Mouse (Mus musculus) kidney, postnatal 0 days (tissue): Measurements from ENCODE around the gene Cdc25a. TPM values are rescaled to one million over a fixed set of nuclear protein-coding genes. Genes with fewer than 3 reads are reported as not detected.
A peak's percentile ranks its signal among the peaks of the same experiment; 100 is the strongest.

Source experiments
- ATAC-seq: fragments of 200-750 bp; cut with Nextera tagmentation; replicated peaks from 2 replicates; pipeline ENCODE4 v1.8.0; 2017; ENCODE audit warnings: low read depth, moderate number of reproducible peaks, moderate TSS enrichment, moderate library complexity; ENCODE audit not compliant: low FRiP score
- DNase-seq: peaks from one replicate; pipeline ENCODE4 v3.0.0-alpha.2; 2016; ENCODE audit warnings: low spot score
- H3K27ac ChIP-seq: fragments of 300-500 bp; sonication (generic); 2 replicates; pipeline ENCODE4 v1.5.1; 2014; ENCODE audit warnings: mild to moderate bottlenecking
- H3K27me3 ChIP-seq: fragments of 300-500 bp; sonication (generic); 2 replicates; pipeline ENCODE4 v1.6.1; 2014; ENCODE audit warnings: low read length, mixed read lengths; ENCODE audit not compliant: insufficient read depth
- H3K36me3 ChIP-seq: fragments of 300-500 bp; sonication (generic); 2 replicates; pipeline ENCODE4 v1.6.1; 2014; ENCODE audit warnings: low read length, mixed read lengths; ENCODE audit not compliant: insufficient read depth
- H3K4me1 ChIP-seq: fragments of 300-500 bp; sonication (generic); replicated peaks from 2 replicates; pipeline ENCODE4 v1.6.1; 2014; ENCODE audit warnings: antibody characterized with exemption, low read length, mixed read lengths; ENCODE audit not compliant: insufficient read depth
- H3K4me2 ChIP-seq: fragments of 300-500 bp; sonication (generic); 2 replicates; pipeline ENCODE4 v1.6.1; 2014; ENCODE audit warnings: mild to moderate bottlenecking, low read length, moderate library complexity, mixed read lengths
- H3K4me3 ChIP-seq: fragments of 300-500 bp; sonication (generic); replicated peaks from 2 replicates; pipeline ENCODE4 v1.5.1; 2014; ENCODE audit warnings: low read depth, low read length
- H3K9ac ChIP-seq: fragments of 300-500 bp; sonication (generic); 2 replicates; pipeline ENCODE4 v1.6.1; 2014; ENCODE audit warnings: low read depth, low read length
- H3K9me3 ChIP-seq: fragments of 300-500 bp; sonication (generic); replicated peaks from 2 replicates; pipeline ENCODE4 v1.6.1; 2016; ENCODE audit warnings: low read length, inconsistent platforms, mixed read lengths
- CTCF ChIP-seq: IDR thresholded peaks from 2 replicates; pipeline ENCODE4 v1.5.1; 2016; ENCODE audit warnings: antibody characterized with exemption, low read depth, mild to moderate bottlenecking, moderate library complexity
- WGBS: fragments of 180-500 bp; shearing (Covaris S2); extraction: QIAGEN DNeasy Blood & Tissue Kit; methylation state at CpG from one replicate; pipeline ENCODE4 v1.1.7; 2014; 5-methylcytosine and 5-hydroxymethylcytosine counted together
- polyA plus RNA-seq: library from polyadenylated mRNA; unstranded; fragments of >200 nt; fragmentation: Nextera tagmentation; extraction: Ambion mirVana; gene quantifications from 2 replicates; pipeline ENCODE4 v1.2.1, GENCODE M21; 2015

Gene Cdc25a
- 15.6 and 15.7 TPM in 2 replicates for polyA plus RNA-seq

DNA sequence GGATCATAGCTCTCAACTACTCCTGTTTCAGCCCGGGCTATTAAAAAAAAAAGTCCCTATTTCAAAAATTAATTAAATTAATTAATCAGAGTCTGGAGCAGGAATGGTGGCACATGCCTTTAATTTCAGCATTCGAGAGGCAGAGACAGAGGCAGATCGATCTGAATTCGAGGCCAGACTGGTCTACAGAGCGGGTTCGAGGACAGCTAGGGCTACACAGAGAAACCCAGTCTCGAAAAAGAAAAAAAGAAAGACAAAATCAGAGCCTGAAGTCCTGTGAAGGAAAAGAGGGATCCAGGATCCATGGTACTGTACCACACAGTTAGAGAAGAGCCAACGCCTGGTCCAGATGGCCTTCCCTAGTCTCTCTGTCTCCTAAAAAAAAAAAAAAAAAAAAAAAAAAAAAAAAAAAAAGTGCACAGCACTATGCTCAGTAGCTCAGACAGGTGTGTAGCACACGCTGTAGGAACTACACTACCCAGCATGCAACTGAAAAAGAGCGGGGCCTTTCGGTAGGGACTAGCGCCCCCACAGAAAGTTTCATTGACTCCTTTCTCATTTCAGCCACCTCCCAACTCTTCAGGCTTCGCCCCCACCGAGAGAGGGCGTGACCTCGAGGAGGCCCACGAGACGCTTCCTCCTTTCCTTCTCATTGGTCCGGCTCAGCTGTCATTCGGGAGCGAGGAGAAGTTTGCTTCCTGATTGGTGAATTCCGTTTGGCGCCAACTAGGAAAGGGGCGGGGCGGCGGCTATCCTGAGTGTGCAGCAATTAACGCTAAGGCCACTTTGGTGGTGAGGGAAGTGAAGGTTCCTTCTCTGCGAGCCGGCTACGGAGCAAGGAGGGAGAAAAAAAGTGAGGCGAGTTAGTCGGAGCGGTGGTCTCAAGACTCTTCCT lies at the start of gene Cdc25a:
Gene Cdc25a (plus strand): TSS at position 783 of the 895 bp plus-strand sequence.
- H3K36me3 ChIP-seq: peaks cover 15% of the 10 kb centered on the region
- peak within 1 kb of the TSS; percentile 85 for H3K4me2 ChIP-seq
- ATAC-seq (peak; percentile 93), DNase-seq (peak; percentile 100)
- peak; percentile 73 for TF ChIP-seq CTCF
- peak within 1 kb of the TSS; percentile 89 for H3K9ac ChIP-seq
- WGBS: 6% methylated on average over 33 of the region's 33 CpGs
- peak within 1 kb of the TSS; percentile 96 for H3K4me3 ChIP-seq
- H3K9me3 ChIP-seq: no peaks in the 10 kb centered on the region
- peaks cover 8% of the 10 kb centered on the region; the same call in 1 of the 2 replicates for H3K4me1 ChIP-seq
- peak within 1 kb of the TSS; percentile 92 for H3K27ac ChIP-seq
- H3K27me3 ChIP-seq: no peaks in the 10 kb centered on the region

DNA sequence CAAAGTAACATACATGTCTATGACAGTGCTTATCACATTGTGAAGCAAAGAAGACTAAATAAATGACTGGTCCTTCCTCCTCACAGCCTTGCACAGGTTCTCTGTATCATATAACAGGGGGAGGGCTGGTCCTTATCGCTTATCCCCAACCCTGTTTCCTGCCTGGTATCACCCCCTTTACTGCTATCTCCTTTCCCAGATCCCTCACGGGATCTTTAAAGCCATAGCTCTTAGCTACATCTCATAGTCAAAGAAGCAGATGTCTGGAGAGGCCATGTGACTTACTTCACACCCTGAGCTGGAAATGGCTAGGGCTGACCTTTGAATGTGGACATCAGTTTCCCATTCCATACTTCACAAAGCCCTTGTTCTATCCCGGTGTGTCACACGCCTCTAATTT lies 49.6 kb upstream of the Cdc25a start:
- no peak for DNase-seq
- H3K4me3 ChIP-seq: no peak overlapping the region
- H3K27me3 ChIP-seq: no peaks in the 10 kb centered on the region
- H3K4me2 ChIP-seq: no peak overlapping the region
- H3K4me1 ChIP-seq: no peaks in the 10 kb centered on the region
- H3K9ac ChIP-seq: no peak overlapping the region
- no peak for TF ChIP-seq CTCF
- 52% methylated on average over 4 of the region's 4 CpGs for WGBS
- no peak overlapping the region for H3K27ac ChIP-seq
- no peak for ATAC-seq
- no peaks in the 10 kb centered on the region for H3K9me3 ChIP-seq
- H3K36me3 ChIP-seq: 0 out of 2 replicates have a peak, but pooled peaks cover 3% of the 10 kb centered on the region

DNA sequence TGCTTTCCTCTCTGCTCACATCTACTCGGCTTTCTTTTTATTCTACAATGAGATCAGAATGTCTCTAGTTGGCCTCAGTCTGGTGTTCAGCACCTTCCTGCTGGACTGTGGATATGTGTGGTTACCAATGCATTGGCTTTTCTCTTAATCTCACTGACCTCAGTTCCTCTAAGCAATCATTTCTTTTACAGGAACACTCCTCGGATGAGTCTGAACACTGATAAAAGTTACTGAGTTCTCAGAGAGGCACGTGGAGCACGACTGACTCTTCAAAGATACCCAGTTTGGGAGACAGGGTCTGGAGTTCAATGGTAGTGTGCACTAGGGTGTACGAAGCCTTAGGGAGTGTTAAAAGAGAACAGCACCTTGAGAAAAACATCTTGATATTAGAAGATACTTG lies 49.2 kb upstream of the Cdc25a start:
- WGBS: 73% methylated on average over 5 of the region's 5 CpGs
- Histone ChIP-seq H3K4me2 (no peak overlapping the region), H3K4me1 (no peaks in the 10 kb centered on the region), H3K36me3 (0 out of 2 replicates have a peak, but pooled peaks cover 3% of the 10 kb centered on the region), H3K9me3 (no peaks in the 10 kb centered on the region), H3K9ac (no peak overlapping the region), H3K27me3 (no peaks in the 10 kb centered on the region), H3K4me3 (no peak overlapping the region), H3K27ac (no peak overlapping the region)
- DNase-seq (no peak), ATAC-seq (no peak)
- TF ChIP-seq CTCF: no peak

DNA sequence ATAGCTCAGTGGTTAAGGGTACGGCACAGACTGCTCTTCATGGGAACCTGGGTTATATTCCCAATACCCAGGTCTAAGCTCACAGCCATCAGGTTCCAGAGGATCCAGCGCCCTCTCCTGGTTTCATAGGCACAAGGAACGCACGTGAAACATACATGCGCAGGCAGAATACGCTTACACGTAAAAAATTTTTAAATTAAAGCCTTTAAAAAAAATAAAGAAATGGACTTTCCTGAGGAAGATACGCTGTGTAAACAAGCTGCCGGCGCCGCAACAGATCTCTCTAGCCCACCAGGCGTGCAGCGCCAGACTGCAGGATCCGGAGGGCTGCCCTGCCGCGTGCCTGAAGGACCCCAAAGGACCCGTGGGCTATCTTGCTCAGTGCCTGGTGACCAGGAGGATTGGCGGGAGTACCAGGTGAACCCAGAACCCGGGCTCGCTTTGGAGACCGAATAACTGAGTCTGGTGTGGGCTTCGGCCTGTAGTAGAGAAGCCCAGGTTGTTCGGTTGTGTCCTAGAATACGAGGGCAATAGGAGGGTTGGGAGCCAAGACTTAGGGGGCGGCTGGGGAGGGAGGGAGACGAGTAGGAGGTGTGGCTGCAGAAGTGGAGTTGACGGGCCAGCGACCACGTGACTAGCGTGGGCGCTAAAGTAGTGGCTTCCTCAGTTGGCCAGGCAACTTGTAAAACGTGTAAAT lies 42.8 kb upstream of the Cdc25a start, which contains the start of gene Nme6:
Gene Nme6 (plus strand): TSS at position 359 of the 697 bp plus-strand sequence.
- Histone ChIP-seq H3K9me3 (no peaks in the 10 kb centered on the region), H3K36me3 (0 out of 2 replicates have a peak, but pooled peaks cover 9% of the 10 kb centered on the region), H3K27me3 (no peaks in the 10 kb centered on the region), H3K4me2 (peak within 1 kb of the TSS; percentile 82), H3K4me1 (no peaks in the 10 kb centered on the region), H3K4me3 (peak within 1 kb of the TSS; percentile 58), H3K9ac (peak within 1 kb of the TSS; percentile 70), H3K27ac (peak within 1 kb of the TSS; percentile 77)
- ATAC-seq (peak; percentile 95), DNase-seq (peak; percentile 93)
- WGBS: under 1% methylated on average over 32 of the region's 32 CpGs
- TF ChIP-seq CTCF: peak; percentile 80

DNA sequence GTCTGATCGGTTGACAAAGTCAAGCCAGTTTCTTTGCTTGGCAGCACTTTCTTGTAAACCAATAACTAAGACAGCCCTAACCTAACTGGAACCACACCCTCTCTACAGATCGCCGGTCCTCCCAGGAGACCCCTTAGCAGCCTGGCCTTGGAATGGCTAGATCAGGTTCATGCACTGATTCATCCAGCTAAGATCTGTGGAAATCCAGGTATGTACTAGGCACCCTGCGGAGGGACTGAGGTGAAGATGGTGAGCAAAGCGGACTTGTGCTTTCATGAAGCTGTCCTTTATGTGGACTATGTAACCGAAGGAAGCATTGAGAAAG lies 42.3 kb upstream of the Cdc25a start:
- ATAC-seq (peak; percentile 68), DNase-seq (no peak)
- Histone ChIP-seq H3K9ac (peak overlapping the region; percentile 70), H3K27ac (peak overlapping the region; percentile 77; the same call in 1 of the 2 replicates), H3K4me2 (peak overlapping the region; percentile 82), H3K4me1 (no peaks in the 10 kb centered on the region), H3K9me3 (no peaks in the 10 kb centered on the region), H3K36me3 (0 out of 2 replicates have a peak, but pooled peaks cover 14% of the 10 kb centered on the region), H3K4me3 (peak overlapping the region; percentile 58), H3K27me3 (no peaks in the 10 kb centered on the region)
- WGBS: 8% methylated on average over 6 of the region's 6 CpGs
- no peak for TF ChIP-seq CTCF

DNA sequence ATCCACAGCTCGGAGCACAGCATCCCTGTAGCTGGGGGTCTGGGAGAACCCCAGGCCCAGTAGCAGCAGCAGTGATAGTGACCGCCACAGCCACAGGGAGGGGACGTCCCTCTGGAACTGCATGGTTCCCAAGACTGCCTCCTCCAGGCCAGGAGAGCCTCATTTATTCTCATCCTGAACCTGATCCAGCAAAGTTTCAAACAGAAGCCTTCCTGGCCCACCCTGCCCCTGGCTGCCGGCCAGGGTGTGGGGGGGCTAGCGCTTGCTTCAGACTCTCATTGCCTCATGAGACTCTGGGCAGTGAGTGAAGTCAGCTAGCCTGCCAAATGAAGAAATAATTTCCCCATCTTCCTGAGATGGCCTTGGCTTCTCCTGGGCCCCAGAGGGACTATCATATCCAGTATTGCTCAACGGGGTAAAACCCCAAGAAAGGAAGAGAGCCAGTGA lies 26.0 kb upstream of the Cdc25a start, which contains the start of gene Camp:
Gene Camp (minus strand): TSS at position 306 of the 447 bp plus-strand sequence.
- H3K27me3 ChIP-seq: no peaks in the 10 kb centered on the region
- no peak within 1 kb of the TSS for H3K27ac ChIP-seq
- peaks cover 4% of the 10 kb centered on the region; the same call in 1 of the 2 replicates for H3K36me3 ChIP-seq
- H3K4me3 ChIP-seq: no peak within 1 kb of the TSS
- 56% methylated on average over 6 of the region's 6 CpGs for WGBS
- no peaks in the 10 kb centered on the region for H3K4me1 ChIP-seq
- no peak within 1 kb of the TSS for H3K4me2 ChIP-seq
- no peaks in the 10 kb centered on the region for H3K9me3 ChIP-seq
- ATAC-seq (no peak), DNase-seq (peak; percentile 14)
- no peak for TF ChIP-seq CTCF
- no peak within 1 kb of the TSS for H3K9ac ChIP-seq
